Mouse (Mus musculus) brain, embryonic 18.5 days (tissue): ENCODE data around the gene Ptpn3.
"Not testable (repeated sequence)": the region's sequence is repeated elsewhere in the genome, so short reads cannot be mapped to it uniquely, and the experiment has no call there.

Experiments used
- DNase-seq: peaks from one replicate; pipeline ENCODE4 v3.0.0-alpha.2; 2012; ENCODE audit warnings: low read depth, low spot score

Ptpn3 gene

GRCm38 (mm10) chr4:57299308-57299700 is 2.3 kb downstream of the Ptpn3 start:
- no peak for DNase-seq

- no peak for DNase-seq
Measured at GRCm38 (mm10) chr4:57298181-57298580, 3.5 kb downstream of the Ptpn3 start.

- DNase-seq: no peak
Measured at GRCm38 (mm10) chr4:57294971-57295656, 6.5 kb downstream of the Ptpn3 start.

GRCm38 (mm10) chr4:57292670-57293069 is 9.0 kb downstream of the Ptpn3 start:
- DNase-seq: no peak

GRCm38 (mm10) chr4:57290049-57290448 is 11.6 kb downstream of the Ptpn3 start:
- no peak for DNase-seq

GRCm38 (mm10) chr4:57287808-57288207 is 13.8 kb downstream of the Ptpn3 start:
- DNase-seq: no peak

- no peak for DNase-seq
Measured at GRCm38 (mm10) chr4:57285251-57285650, 16.4 kb downstream of the Ptpn3 start.

GRCm38 (mm10) chr4:57283189-57283588 is 18.4 kb downstream of the Ptpn3 start:
- no peak for DNase-seq

GRCm38 (mm10) chr4:57282630-57283029 is 19.0 kb downstream of the Ptpn3 start:
- no peak for DNase-seq

GRCm38 (mm10) chr4:57282179-57282578 is 19.5 kb downstream of the Ptpn3 start:
- no peak for DNase-seq

- no peak for DNase-seq
Measured at GRCm38 (mm10) chr4:57280888-57281287, 20.7 kb downstream of the Ptpn3 start.

GRCm38 (mm10) chr4:57279229-57279628 is 22.4 kb downstream of the Ptpn3 start:
- DNase-seq: no peak

- no peak for DNase-seq
Measured at GRCm38 (mm10) chr4:57278812-57279211, 22.8 kb downstream of the Ptpn3 start.

- no peak for DNase-seq
Measured at GRCm38 (mm10) chr4:57277671-57278070, 24.0 kb downstream of the Ptpn3 start.

- peak; percentile 42 for DNase-seq
Measured at GRCm38 (mm10) chr4:57275116-57275743, 26.4 kb downstream of the Ptpn3 start.

- DNase-seq: no peak
Measured at GRCm38 (mm10) chr4:57273532-57274502, 27.8 kb downstream of the Ptpn3 start.

- no peak for DNase-seq
Measured at GRCm38 (mm10) chr4:57270991-57271390, 30.6 kb downstream of the Ptpn3 start.

- DNase-seq: not testable (repeated sequence)
Measured at GRCm38 (mm10) chr4:57270489-57270888, 31.1 kb downstream of the Ptpn3 start.

GRCm38 (mm10) chr4:57269344-57269743 is 32.3 kb downstream of the Ptpn3 start:
- no peak for DNase-seq

GRCm38 (mm10) chr4:57268330-57268729 is 33.3 kb downstream of the Ptpn3 start:
- DNase-seq: no peak

GRCm38 (mm10) chr4:57266389-57266788 is 35.2 kb downstream of the Ptpn3 start:
- DNase-seq: no peak

- no peak for DNase-seq
Measured at GRCm38 (mm10) chr4:57263695-57264094, 37.9 kb downstream of the Ptpn3 start.
